ENCODE assay signal across 16 mouse cellular contexts in the genomic region with DNA sequence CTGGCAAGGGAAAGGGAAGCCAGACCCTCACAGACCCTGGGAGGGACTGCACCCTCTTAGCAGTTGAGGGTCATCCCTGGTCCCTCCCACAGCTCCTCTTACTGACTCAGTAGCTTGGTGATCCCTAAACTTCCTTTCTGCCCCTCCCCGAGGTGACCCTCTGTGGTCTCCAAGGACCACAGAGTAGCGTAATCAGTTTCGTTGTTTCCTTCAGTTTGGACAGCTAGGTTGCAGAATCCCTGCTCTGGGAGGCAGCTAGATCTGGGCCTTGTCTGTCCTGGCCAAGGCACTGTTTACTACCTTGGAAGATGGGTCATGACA. TPM values are rescaled to one million over a fixed set of nuclear protein-coding genes. Genes with fewer than 3 reads are reported as not detected.
DNase-seq lines count a peak whose midpoint lies in the region; ATAC-seq and TF ChIP-seq lines count a peak whose summit lies in the region.
"Had no signal": no experiment of that assay in that cellular context is flagged by ENCODE, and none has a peak within 500 bp of the region (broad histone marks: within the 10 kb centered on the region; RNA-seq: fewer than 3 reads in every experiment).

No protein-coding gene starts in this region.

- H3K9ac ChIP-seq in kidney, embryonic 14.5 days (ENCODE audit: low read depth, low read length): no peak overlapping the region
- H3K9ac ChIP-seq: limb, embryonic 12.5 days; liver, embryonic 14.5 days; lung, embryonic 15.5 days; midbrain, embryonic 12.5 days; neural tube, embryonic 12.5 days had no signal

- TF ChIP-seq CTCF in gastrocnemius, adult 2 months (IDR thresholded peaks at IDR 0.05): no peak

- H3K27ac ChIP-seq in gastrocnemius, adult 2 months: 0 out of 2 replicates have a peak overlapping the region, but pooled peaks have one; percentile 24
- H3K27ac ChIP-seq in kidney, embryonic 14.5 days (ENCODE audit: low read depth, low read length): peak overlapping the region; percentile 59; the same call in 1 of the 2 replicates
- H3K27ac ChIP-seq: limb, embryonic 12.5 days; liver, embryonic 14.5 days; lung, embryonic 15.5 days; midbrain, embryonic 12.5 days; neural tube, embryonic 12.5 days had no signal

- no peak overlapping the region for H3K4me2 ChIP-seq in kidney, embryonic 14.5 days (replicated peaks; ENCODE audit: low read depth, low read length)
- H3K4me2 ChIP-seq: limb, embryonic 12.5 days; lung, embryonic 15.5 days; midbrain, embryonic 12.5 days; neural tube, embryonic 12.5 days had no signal

- peak; percentile 46; the same call in 1 of the 2 replicates for ATAC-seq in kidney, embryonic 14.5 days (ENCODE audit: low FRiP score, low TSS enrichment)
- ATAC-seq: forebrain, embryonic 16.5 days had no signal

- H3K4me1 ChIP-seq in kidney, embryonic 14.5 days (ENCODE audit: control insufficient read depth, insufficient read depth, low read length): peaks cover 5% of the 10 kb centered on the region; the same call in 1 of the 2 replicates
- H3K4me1 ChIP-seq: limb, embryonic 12.5 days; lung, embryonic 15.5 days; midbrain, embryonic 12.5 days; neural tube, embryonic 12.5 days had no signal

- DNase-seq in gastrocnemius, adult 2 months: no peak
- DNase-seq in gastrocnemius, adult 8-10 months (ENCODE audit: low spot score in 2 of 2): no peak
- DNase-seq in kidney, adult 11 months: no peak
- peak; percentile 51 for DNase-seq in 416B (ENCODE audit: low read depth)
- DNase-seq in adrenal gland, postnatal 36 days: peak; percentile 18 to 50
- DNase-seq in urinary bladder, postnatal 36 days (ENCODE audit: low spot score in 2 of 2): no peak
- DNase-seq: cerebellum, adult 9-10 months; heart, postnatal 4 days; thymus, postnatal 14 days had no signal

- intact Hi-C loops in gastrocnemius, adult 2 months (cut with DNase I): no loop called here

- H3K4me3 ChIP-seq in gastrocnemius, adult 2 months: no peak overlapping the region
- H3K4me3 ChIP-seq in kidney, embryonic 14.5 days (ENCODE audit: low read length): no peak overlapping the region
- H3K4me3 ChIP-seq: limb, embryonic 12.5 days; lung, embryonic 15.5 days; midbrain, embryonic 12.5 days; neural tube, embryonic 12.5 days had no signal

- H3K36me3 ChIP-seq in kidney, embryonic 14.5 days (ENCODE audit: control insufficient read depth, insufficient read depth, low read length): peaks cover 4% of the 10 kb centered on the region; the same call in 1 of the 2 replicates
- H3K36me3 ChIP-seq: lung, embryonic 15.5 days; neural tube, embryonic 12.5 days had no signal

- H3K27me3 ChIP-seq in kidney, embryonic 14.5 days (ENCODE audit: control insufficient read depth, insufficient read depth, low read length): no peaks in the 10 kb centered on the region
- H3K27me3 ChIP-seq: limb, embryonic 12.5 days; lung, embryonic 15.5 days; midbrain, embryonic 12.5 days; neural tube, embryonic 12.5 days had no signal

- H3K9me3 ChIP-seq in kidney, embryonic 14.5 days (ENCODE audit: control insufficient read depth, low read length): no peaks in the 10 kb centered on the region
- H3K9me3 ChIP-seq: limb, embryonic 12.5 days; lung, embryonic 15.5 days; midbrain, embryonic 12.5 days; neural tube, embryonic 12.5 days had no signal

- 68% methylated on average over 3 of the region's 3 CpGs for WGBS in kidney, embryonic 14.5 days

RNA-seq across cellular contexts. Expression of a gene that starts 14.8 kb away (rescaled TPM):
- total RNA-seq in gastrocnemius, adult 2 months (2021): under 1 TPM; 0.56 to 0.59 TPM
- total RNA-seq in gastrocnemius, adult 8-10 months (2022): under 1 TPM; 0.65 to 0.94 (median 0.75) TPM
- 1.2 and 1.3 TPM in 2 replicates for polyA plus RNA-seq in kidney, embryonic 14.5 days (2014; fragmentation: Nextera tagmentation; extraction: Ambion mirVana)
- total RNA-seq in adrenal gland, postnatal 36 days (2021): 1 to 10 TPM in 1 of 2 experiments, under 1 TPM in 1; 0.20 to 1.5 TPM

RNA-seq across cellular contexts. Expression of a gene that starts 38.2 kb away (rescaled TPM):
- 10 to 100 TPM; 20.1 to 24.0 TPM for total RNA-seq in gastrocnemius, adult 2 months (2021)
- 10 to 100 TPM; 21.7 to 26.7 (median 25.3) TPM for total RNA-seq in gastrocnemius, adult 8-10 months (2022)
- polyA plus RNA-seq in kidney, embryonic 14.5 days (2014; fragmentation: Nextera tagmentation; extraction: Ambion mirVana): 72.7 and 92.6 TPM in 2 replicates
- 10 to 100 TPM; 48.7 to 50.6 TPM for total RNA-seq in adrenal gland, postnatal 36 days (2021)

Comparison
In these comparisons a context has a peak if more than half of its experiments do, and no peak if none do; other contexts are left out.
1. DNase-seq: peak in 416B (single experiment) and adrenal gland, postnatal 36 days (2 of 2); none in gastrocnemius, adult 2 months (single experiment), gastrocnemius, adult 8-10 months (0 of 2), kidney, adult 11 months (single experiment) and urinary bladder, postnatal 36 days (0 of 2).